Mouse (Mus musculus) gastrocnemius, postnatal 14 days (tissue): ENCODE results near the gene Cartpt. TPM values are rescaled to one million over a fixed set of nuclear protein-coding genes. Genes with fewer than 3 reads are reported as not detected.
"Not testable (repeated sequence)": the region's sequence is repeated elsewhere in the genome, so short reads cannot be mapped to it uniquely, and the experiment has no call there.

ENCODE experiments used
- DNase-seq: peaks from one replicate; pipeline ENCODE4 v3.0.0; 2021; ENCODE audit warnings: mixed read lengths
- intact Hi-C: fragments of 180-260 bp; cut with DNase I; formaldehyde crosslinking; loops from one replicate; pipeline ENCODE4 v1.15.1; 2025; ENCODE audit warnings: low total_unique reads
- total RNA-seq, 2 experiments: library from RNA; stranded (reverse); gene quantifications; 2 replicates each; pipeline ENCODE4 v1.2.3; 2021

The Cartpt gene
- total RNA-seq, 2 experiments from 2014 or later: not detected

DNA sequence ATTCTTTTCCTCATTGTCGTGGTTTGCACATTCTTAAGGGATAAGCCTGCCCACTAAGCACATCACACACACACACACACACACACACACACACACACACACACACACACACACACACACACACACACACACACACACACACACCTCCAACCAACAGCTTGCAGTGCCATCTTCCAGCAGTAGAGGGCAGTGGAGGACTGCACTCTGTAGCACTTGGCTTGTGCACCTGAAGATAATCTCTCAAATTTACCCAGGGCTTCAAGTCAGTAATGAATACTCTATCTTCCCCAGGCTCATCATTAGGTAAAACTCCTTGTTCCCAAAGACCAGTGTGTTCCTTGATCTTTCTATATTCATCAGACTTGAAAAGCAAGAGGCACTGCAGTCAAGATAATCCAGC lies 41.8 kb downstream of the Cartpt start:
- intact Hi-C loops: no loop called here

DNA sequence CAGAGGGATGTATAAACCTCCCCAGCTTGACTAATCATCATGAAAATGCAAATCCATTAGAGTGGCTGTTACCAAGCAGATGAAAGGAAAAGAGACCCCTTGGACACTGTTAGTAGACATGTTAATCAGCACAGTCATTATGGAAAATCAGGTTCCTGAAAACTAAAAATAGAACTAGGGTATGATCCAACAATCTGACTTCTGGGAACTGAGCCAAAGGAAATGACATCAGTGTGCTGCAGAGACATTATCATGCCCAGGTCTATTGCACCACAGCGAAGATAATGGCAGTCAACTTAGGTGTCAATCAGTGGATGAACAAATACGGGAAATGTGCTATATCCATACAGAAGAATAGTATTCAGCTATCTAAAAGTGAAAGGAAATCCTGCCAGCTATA lies 43.0 kb downstream of the Cartpt start:
- intact Hi-C loops: no loop called here
- no peak for DNase-seq

More for the DNA sequence above, 41.8 kb downstream of the Cartpt start:
- no peak for DNase-seq

DNA sequence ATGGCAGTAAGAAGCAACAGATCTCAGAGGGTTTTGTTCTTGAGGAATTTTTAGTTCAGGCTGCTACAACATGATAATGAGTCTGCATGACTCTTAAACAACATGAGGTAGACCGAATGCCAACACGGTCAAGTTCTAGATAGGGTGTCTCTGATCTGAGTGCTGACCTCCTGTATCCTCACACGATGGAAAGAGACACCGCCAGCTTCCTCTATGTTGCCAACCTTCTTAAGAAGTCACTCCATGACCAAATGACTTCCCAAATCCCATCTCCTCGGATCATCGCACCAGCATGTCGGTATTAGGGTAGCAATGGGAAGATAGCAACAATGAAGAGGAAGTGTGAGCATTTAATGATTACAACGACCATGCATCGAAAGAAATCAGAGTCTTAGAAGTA lies 43.6 kb downstream of the Cartpt start:
- intact Hi-C loops: no loop called here
- DNase-seq: no peak

DNA sequence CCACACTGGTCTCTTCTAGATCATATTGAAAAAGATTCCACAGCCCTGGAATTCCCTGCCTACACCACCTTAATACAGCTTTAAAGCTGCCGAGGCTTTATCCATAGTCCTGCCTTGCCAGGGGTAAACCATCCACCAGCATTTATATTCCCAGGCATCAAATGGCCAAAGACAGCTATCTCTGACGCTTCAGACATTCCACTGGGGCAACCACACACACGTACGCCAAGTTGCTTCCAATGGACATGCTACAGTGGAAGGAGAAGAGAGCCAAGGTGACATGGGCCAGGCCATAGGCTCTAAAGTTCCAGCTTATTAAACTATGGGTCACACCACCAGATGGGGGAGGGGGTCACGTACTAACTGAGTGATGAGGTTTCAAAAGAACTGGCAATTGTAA lies 45.7 kb downstream of the Cartpt start:
- no peak for DNase-seq
- intact Hi-C loops: no loop called here

DNA sequence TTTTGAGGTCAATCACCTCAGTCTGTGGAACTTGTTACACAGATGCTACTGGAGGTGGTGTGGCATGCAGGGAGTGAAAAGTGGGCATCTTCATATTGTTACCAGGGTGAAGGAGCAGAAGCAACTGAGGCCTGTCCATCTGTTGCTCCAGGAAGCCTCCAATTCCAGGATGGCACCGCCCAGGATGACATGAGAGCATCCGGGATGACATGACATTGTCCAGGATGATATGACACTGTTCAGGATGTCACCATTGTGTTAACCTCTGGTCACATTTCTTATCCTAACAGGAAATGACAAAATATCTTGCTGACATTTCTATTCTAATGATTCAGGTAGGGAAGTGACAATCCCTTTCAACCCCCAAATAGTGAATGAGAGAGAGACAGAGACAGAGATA lies 47.8 kb downstream of the Cartpt start:
- intact Hi-C loops: no loop called here
- DNase-seq: no peak

DNA sequence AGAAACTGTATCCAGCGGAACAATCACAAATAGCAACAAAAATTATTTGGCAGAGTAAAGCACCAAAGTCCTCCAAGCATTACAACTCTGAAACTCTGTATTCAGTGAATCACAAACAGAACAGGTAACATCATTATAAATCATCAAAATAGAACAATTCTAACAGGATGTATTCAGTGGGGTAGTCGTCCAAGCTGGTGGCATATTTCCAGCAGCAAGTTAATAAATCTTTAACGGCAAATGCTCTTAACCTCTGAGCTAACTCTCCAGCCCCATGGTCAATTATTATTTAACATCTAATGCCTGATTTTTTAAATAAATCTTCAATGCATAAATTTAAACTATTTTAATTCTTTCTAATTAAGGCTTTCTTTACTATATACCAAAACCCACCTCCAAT lies 48.5 kb downstream of the Cartpt start:
- intact Hi-C loops, DNase-seq: not testable (repeated sequence)

DNA sequence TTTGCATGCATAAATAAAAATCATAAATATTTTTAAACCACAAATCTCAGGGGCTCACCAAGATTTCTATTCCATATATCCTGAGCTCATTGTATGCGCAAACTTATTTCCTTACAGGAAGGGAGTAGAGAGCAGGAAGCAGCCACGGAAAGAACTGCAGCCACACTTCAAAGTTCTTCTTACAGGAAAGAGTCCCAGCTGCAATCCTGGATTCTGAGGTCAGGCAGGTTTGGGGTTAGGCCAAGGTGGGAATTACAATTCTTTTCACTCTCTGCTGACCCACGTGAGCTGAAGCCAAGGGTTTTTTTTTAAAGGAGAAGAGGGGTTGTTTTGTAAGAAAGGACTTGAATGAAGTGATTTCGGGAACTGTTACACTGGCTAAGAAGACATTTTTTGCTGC lies 49.9 kb downstream of the Cartpt start:
- DNase-seq: no peak
- intact Hi-C loops: no loop called here

DNA sequence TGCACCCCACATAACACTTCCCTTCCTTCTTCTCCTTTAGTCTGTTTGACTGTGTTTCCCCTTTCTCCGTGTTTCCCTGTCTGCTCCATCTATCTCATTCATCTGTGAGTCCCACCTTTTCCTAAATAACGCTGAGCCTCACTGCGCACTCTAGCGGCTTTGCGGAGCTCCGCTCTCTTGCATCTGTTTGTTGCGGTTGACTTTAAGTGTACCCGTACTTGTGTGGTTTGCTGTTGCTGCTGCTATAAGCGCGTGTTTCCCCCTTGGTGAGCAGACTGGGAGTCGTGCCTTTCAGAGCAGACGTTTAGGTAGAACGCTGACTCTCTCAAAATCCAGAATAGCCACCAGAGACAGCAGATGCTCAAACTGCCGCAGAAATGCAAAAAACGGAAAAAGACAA lies 51.3 kb downstream of the Cartpt start:
- no peak for DNase-seq
- intact Hi-C loops: no loop called here

Other genes starting within 250 kb of the Cartpt start
- 10 to 100 TPM; 35.3 to 37.4 TPM for gene Mccc2, start 114.5 kb upstream of the Cartpt start, total RNA-seq
- gene Bdp1, start 203.0 kb upstream of the Cartpt start, total RNA-seq: 10 to 100 TPM; 11.7 to 12.1 TPM
- 10 to 100 TPM; 11.0 to 12.7 TPM for gene Serf1, start 206.9 kb upstream of the Cartpt start, total RNA-seq
- 10 to 100 TPM; 16.6 to 16.9 TPM for gene Smn1, start 223.8 kb upstream of the Cartpt start, total RNA-seq